Mouse (Mus musculus) lung, embryonic 14.5 days (tissue): ENCODE results near the gene Pet100. TPM values are rescaled to one million over a fixed set of nuclear protein-coding genes. Genes with fewer than 3 reads are reported as not detected.

Experiments used
- ATAC-seq: fragments of 200-750 bp; cut with Nextera tagmentation; 2 replicates; pipeline ENCODE4 v1.8.0; 2017; ENCODE audit warnings: mild to moderate bottlenecking, moderate TSS enrichment, moderate library complexity; ENCODE audit not compliant: insufficient read depth
- DNase-seq: peaks from one replicate; pipeline ENCODE4 v3.0.0-alpha.2; 2015
- H3K27ac ChIP-seq: fragments of 300-500 bp; sonication (generic); 2 replicates; pipeline ENCODE4 v1.5.1; 2014; ENCODE audit warnings: low read depth, mild to moderate bottlenecking, moderate library complexity
- H3K27me3 ChIP-seq: fragments of 300-500 bp; sonication (generic); 2 replicates; pipeline ENCODE4 v1.6.1; 2014; ENCODE audit warnings: low read length, control low read depth; ENCODE audit not compliant: insufficient read depth
- H3K36me3 ChIP-seq: fragments of 300-500 bp; sonication (generic); 2 replicates; pipeline ENCODE4 v1.6.1; 2014; ENCODE audit warnings: control low read depth; ENCODE audit not compliant: insufficient read depth
- H3K4me1 ChIP-seq: fragments of 300-500 bp; sonication (generic); 2 replicates; pipeline ENCODE4 v1.6.1; 2014; ENCODE audit warnings: antibody characterized with exemption, control low read depth; ENCODE audit not compliant: insufficient read depth
- H3K4me2 ChIP-seq: fragments of 300-500 bp; sonication (generic); 2 replicates; pipeline ENCODE4 v1.6.1; 2014; ENCODE audit warnings: mild to moderate bottlenecking
- H3K4me3 ChIP-seq: fragments of 300-500 bp; sonication (generic); 2 replicates; pipeline ENCODE4 v1.5.1; 2014; ENCODE audit warnings: low read depth, low read length
- H3K9ac ChIP-seq: fragments of 300-500 bp; sonication (generic); 2 replicates; pipeline ENCODE4 v1.6.1; 2014
- H3K9me3 ChIP-seq: fragments of 300-500 bp; sonication (generic); 2 replicates; pipeline ENCODE4 v1.6.1; 2016; ENCODE audit warnings: low read depth, low read length, control low read depth
- CTCF ChIP-seq: IDR thresholded peaks from 2 replicates; pipeline ENCODE4 v1.5.1; 2016; ENCODE audit warnings: antibody characterized with exemption, low read depth
- WGBS: fragments of 180-500 bp; shearing (Covaris S2); extraction: QIAGEN DNeasy Blood & Tissue Kit; methylation state at CpG from one replicate; pipeline ENCODE4 v1.1.7; 2014; 5-methylcytosine and 5-hydroxymethylcytosine counted together
- polyA plus RNA-seq: library from polyadenylated mRNA; unstranded; fragments of >200 nt; fragmentation: Nextera tagmentation; extraction: Ambion mirVana; gene quantifications from 2 replicates; pipeline ENCODE4 v1.2.1, GENCODE M21; 2014

Pet100 gene
- polyA plus RNA-seq, 1 experiment from 2014 or later, result 79.4 TPM

DNA sequence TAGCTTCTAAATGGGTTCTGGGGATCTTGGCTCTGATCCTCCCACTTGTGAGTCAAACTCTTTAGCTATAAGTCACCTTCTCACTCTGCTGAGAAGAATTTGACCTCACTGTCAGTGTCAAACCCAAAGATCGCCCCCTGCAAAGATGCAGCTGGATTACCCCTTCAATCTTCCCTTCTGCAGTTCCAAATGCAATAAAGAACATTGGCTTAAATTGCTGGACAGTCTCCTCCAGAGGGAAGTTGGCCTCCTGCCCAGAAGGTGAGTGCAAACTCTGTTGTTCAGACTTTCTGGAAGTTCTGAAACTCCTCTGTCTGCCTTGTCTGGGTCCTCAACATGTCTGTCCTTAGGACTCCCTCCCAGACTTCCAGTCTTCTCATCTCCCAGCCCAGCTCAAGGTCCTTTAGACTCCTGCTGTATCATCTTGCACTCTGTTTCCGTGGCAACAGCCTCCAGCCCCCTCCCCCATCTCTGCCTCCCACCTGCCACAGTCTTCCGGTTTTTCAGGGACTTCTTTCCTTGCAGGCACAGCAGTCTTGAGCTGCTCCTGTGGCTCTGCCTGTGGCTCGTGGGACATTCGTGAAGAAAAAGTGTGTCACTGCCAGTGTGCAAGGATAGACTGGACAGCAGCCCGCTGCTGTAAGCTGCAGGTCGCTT is 35.5 kb downstream of the Pet100 start:
- 16% methylated on average over 7 of the region's 7 CpGs for WGBS
- TF ChIP-seq CTCF, result no peak
- Histone ChIP-seq H3K4me1 (no peaks in the 10 kb centered on the region), H3K9me3 (no peaks in the 10 kb centered on the region), H3K27me3 (no peaks in the 10 kb centered on the region), H3K4me3 (no peak overlapping the region), H3K9ac (no peak overlapping the region), H3K4me2 (no peak overlapping the region), H3K27ac (no peak overlapping the region), H3K36me3 (no peaks in the 10 kb centered on the region)
- ATAC-seq, result no peak
- DNase-seq, result peak; percentile 6

DNA sequence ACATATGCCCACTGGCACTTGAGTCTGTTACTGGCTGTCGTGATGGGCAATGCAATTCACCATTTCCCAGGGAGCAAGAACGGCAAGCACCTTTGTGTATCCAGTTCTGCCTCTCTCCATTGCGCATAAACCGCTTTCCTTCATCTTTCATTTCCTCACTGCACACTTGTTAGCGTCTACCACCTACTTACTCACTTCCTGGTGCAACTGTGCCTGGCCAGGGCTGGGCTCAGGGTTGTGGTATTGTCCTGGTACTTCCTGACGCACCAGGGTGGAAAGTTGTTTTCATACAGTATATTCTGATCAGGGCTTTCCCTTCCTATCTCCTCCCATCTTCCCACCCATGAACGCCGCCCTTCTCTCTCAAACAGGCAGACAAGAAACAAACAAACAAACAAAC is 39.5 kb downstream of the Pet100 start:
- no peak overlapping the region for H3K9ac ChIP-seq
- H3K4me3 ChIP-seq, result no peak overlapping the region
- no peak overlapping the region for H3K27ac ChIP-seq
- no peaks in the 10 kb centered on the region for H3K9me3 ChIP-seq
- H3K27me3 ChIP-seq, result no peaks in the 10 kb centered on the region
- H3K36me3 ChIP-seq, result no peaks in the 10 kb centered on the region
- ATAC-seq (no peak), DNase-seq (no peak)
- H3K4me2 ChIP-seq, result no peak overlapping the region
- no peaks in the 10 kb centered on the region for H3K4me1 ChIP-seq
- no peak for TF ChIP-seq CTCF
- 73% methylated on average over 8 of the region's 8 CpGs for WGBS

DNA sequence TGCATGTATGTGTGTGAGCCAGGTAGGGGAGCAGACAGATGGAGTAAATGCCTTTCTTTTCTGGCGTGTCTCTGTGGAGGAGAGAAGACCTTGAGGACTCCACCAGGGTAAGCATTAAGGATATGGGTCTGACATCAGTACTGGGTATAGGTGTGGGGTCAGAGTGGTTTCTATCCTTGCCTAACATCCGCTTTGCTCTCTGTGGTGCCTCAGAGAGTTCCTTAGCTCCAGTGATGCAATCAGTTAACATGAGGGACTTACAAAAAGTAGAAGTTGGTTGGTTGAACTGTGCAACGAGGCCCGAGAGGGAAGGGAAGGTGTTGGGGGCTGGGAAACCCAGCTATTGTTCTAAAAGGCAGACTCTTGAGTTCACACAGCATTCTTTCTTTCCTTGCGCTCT is 43.1 kb downstream of the Pet100 start:
- H3K4me2 ChIP-seq, result no peak overlapping the region
- no peaks in the 10 kb centered on the region for H3K9me3 ChIP-seq
- H3K4me1 ChIP-seq, result no peaks in the 10 kb centered on the region
- H3K36me3 ChIP-seq, result no peaks in the 10 kb centered on the region
- ATAC-seq, result no peak
- no peak overlapping the region for H3K4me3 ChIP-seq
- no peak overlapping the region for H3K27ac ChIP-seq
- no peak overlapping the region for H3K9ac ChIP-seq
- H3K27me3 ChIP-seq, result no peaks in the 10 kb centered on the region
- WGBS, result 55% methylated on average over 5 of the region's 5 CpGs
- TF ChIP-seq CTCF, result no peak
- no peak for DNase-seq

DNA sequence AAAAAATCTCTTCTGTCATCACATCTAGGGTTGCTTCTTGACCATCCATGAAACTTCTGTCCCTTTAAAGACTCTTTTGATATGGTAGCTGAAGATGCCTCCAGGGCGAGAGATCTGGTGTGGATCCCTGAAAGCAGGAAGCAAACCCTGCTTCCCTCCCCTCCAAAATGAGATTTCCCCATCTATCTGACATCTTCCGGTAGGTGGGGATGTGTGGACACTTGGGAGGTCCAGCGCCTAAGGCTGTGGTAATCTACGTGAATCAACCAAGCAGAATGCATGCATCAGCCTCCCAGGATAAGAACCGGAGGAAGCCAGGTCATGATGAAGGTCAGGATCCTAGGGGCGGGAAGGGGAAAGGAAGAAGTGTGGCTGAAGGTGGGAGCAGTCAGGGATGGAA is 44.2 kb downstream of the Pet100 start, which contains the start of gene Mcemp1:
TSS of gene Mcemp1 (plus strand) at position 248 of the 400 bp plus-strand sequence.
- Histone ChIP-seq H3K9ac (no peak within 1 kb of the TSS), H3K4me2 (no peak within 1 kb of the TSS), H3K4me1 (no peaks in the 10 kb centered on the region), H3K36me3 (no peaks in the 10 kb centered on the region), H3K27ac (no peak within 1 kb of the TSS), H3K4me3 (no peak within 1 kb of the TSS), H3K9me3 (no peaks in the 10 kb centered on the region), H3K27me3 (no peaks in the 10 kb centered on the region)
- WGBS, result 71% methylated on average over 6 of the region's 6 CpGs
- ATAC-seq (no peak), DNase-seq (no peak)
- TF ChIP-seq CTCF, result no peak

DNA sequence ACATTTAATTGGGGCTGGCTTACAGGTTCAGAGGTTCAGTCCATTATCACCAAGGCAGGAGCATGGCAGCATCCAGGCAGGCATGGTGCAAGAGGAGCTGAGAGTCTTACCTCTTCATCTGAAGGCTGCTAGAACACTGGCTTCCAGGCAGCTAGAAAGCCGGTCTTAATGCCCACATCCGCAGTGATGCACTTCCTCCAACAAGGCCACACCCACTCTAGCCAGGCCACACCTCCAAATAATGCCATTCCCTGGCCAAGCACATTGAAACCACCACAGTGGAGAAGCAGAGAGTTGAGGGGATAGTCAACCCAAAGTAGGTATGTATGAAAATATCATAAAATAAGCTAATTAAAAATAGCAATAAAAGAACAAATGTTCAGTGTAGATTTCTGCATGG is 49.0 kb downstream of the Pet100 start:
- 78% methylated on average over 2 of the region's 2 CpGs for WGBS
- no peaks in the 10 kb centered on the region for H3K27me3 ChIP-seq
- no peak for TF ChIP-seq CTCF
- no peak overlapping the region for H3K4me3 ChIP-seq
- H3K4me2 ChIP-seq, result no peak overlapping the region
- no peak overlapping the region for H3K9ac ChIP-seq
- H3K27ac ChIP-seq, result no peak overlapping the region
- no peaks in the 10 kb centered on the region for H3K36me3 ChIP-seq
- ATAC-seq (no peak), DNase-seq (no peak)
- H3K9me3 ChIP-seq, result no peaks in the 10 kb centered on the region
- no peaks in the 10 kb centered on the region for H3K4me1 ChIP-seq

DNA sequence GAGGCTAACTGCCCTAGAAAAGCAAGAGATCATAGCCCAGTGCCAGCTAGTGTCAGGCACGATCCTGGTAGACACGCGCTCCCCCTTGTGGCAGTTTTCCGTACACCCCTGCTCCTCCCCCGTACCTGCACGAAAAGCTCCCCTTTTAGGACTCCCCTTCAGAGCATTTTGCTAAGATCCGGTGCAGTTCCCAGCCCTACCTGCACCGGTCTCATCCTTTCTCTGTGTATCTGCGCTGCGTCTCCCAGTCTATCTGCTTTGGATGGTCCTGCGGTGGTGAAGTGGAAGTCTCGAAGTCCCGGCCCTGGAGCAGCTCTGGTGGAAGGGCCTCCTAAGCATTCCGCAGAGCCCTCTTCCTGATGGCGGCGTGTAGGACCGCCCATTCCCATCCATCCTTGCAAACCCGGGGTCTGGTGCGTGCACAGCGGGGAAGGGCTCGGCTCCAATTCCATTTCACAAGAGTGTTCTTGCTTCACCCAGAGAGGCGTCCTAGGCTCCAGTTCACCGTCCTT is 50.7 kb downstream of the Pet100 start, which contains the start of gene Fcor:
TSS of gene Fcor (minus strand) at position 383 of the 512 bp plus-strand sequence.
- Histone ChIP-seq H3K27me3 (no peaks in the 10 kb centered on the region), H3K4me2 (peak within 1 kb of the TSS; percentile 72), H3K4me1 (no peaks in the 10 kb centered on the region), H3K27ac (peak within 1 kb of the TSS; percentile 13; the same call in 1 of the 2 replicates), H3K9ac (peak within 1 kb of the TSS; percentile 52), H3K36me3 (no peaks in the 10 kb centered on the region), H3K4me3 (peak within 1 kb of the TSS; percentile 52), H3K9me3 (no peaks in the 10 kb centered on the region)
- DNase-seq, result peak; percentile 87
- TF ChIP-seq CTCF, result peak; percentile 92
- peak; percentile 87 for ATAC-seq
- 0% methylated on average over 23 of the region's 23 CpGs for WGBS

DNA sequence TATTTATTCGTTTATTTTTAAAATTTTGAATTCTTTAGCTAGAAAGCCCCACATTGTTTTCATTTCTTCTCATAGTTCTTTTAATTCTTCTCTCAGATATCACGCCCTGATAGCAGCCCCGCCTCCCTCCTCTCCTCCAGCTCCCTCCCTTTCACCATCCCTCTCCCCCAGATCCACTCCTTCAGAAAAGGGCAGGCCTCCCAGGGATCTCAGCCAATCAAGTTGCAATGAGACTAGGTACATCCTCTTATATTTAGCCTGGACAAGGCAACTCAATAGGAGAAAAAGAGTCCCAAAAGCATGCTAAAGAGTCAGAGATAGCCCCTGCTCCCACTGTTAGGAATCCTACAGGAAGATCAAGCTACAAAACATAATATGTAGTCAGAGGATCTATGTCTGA is 53.3 kb downstream of the Pet100 start:
- DNase-seq, result no peak
- TF ChIP-seq CTCF, result no peak
- Histone ChIP-seq H3K4me1 (no peaks in the 10 kb centered on the region), H3K4me2 (no peak overlapping the region), H3K4me3 (no peak overlapping the region), H3K36me3 (peaks cover 13% of the 10 kb centered on the region), H3K27ac (no peak overlapping the region), H3K9ac (no peak overlapping the region), H3K27me3 (no peaks in the 10 kb centered on the region), H3K9me3 (no peaks in the 10 kb centered on the region)
- no peak for ATAC-seq
- WGBS, result 49% methylated on average over 3 of the region's 3 CpGs

Other genes starting within 250 kb of the Pet100 start
- 7.8 TPM in 2 replicates for gene Arhgef18, start 228.5 kb upstream of the Pet100 start, polyA plus RNA-seq
- 3.9 and 4.4 TPM in 2 replicates for gene Pex11g, start 153.9 kb upstream of the Pet100 start, polyA plus RNA-seq
- gene Tex45, start 150.7 kb upstream of the Pet100 start, polyA plus RNA-seq, result not detected in 2 replicates
- gene Zfp358, start 128.4 kb upstream of the Pet100 start, polyA plus RNA-seq, result 19.9 and 21.7 TPM in 2 replicates
- 38.3 and 39.9 TPM in 2 replicates for gene Mcoln1, start 121.1 kb upstream of the Pet100 start, polyA plus RNA-seq
- gene Pnpla6, start 106.2 kb upstream of the Pet100 start, polyA plus RNA-seq, result 17.5 and 19.1 TPM in 2 replicates
- 0.72 and 0.91 TPM in 2 replicates for gene C330021F23Rik, start 53.6 kb upstream of the Pet100 start, polyA plus RNA-seq
- gene Camsap3, start 34.3 kb upstream of the Pet100 start, polyA plus RNA-seq, result 6.8 and 7.5 TPM in 2 replicates
- gene Xab2, start 232 bp upstream of the Pet100 start, polyA plus RNA-seq, result 55.6 and 55.9 TPM in 2 replicates
- not detected in 2 replicates for gene Pcp2, start 4.0 kb downstream of the Pet100 start, polyA plus RNA-seq
- 61.4 and 64.0 TPM in 2 replicates for gene Stxbp2, start 9.4 kb downstream of the Pet100 start, polyA plus RNA-seq
- 0.20 TPM in 1 of 2 replicates, not detected in the other for gene Retn, start 34.2 kb downstream of the Pet100 start, polyA plus RNA-seq
- 0.79 and 0.87 TPM in 2 replicates for gene Mcemp1, start 44.2 kb downstream of the Pet100 start, polyA plus RNA-seq
- 11.1 and 11.9 TPM in 2 replicates for gene Fcor, start 50.8 kb downstream of the Pet100 start, polyA plus RNA-seq
- 29.7 and 31.0 TPM in 2 replicates for gene Trappc5, start 54.8 kb downstream of the Pet100 start, polyA plus RNA-seq
- 0.18 and 0.32 TPM in 2 replicates for gene Fcer2a, start 72.6 kb downstream of the Pet100 start, polyA plus RNA-seq
- gene Clec4g, start 99.1 kb downstream of the Pet100 start, polyA plus RNA-seq, result 0.66 TPM in 1 of 2 replicates, not detected in the other
- 0.38 TPM in 2 replicates for gene Cd209a, start 127.4 kb downstream of the Pet100 start, polyA plus RNA-seq
- gene Cd209e, start 232.8 kb downstream of the Pet100 start, polyA plus RNA-seq, result not detected in 2 replicates